Mouse (Mus musculus): ENCODE results near the gene Glra4. TPM values are rescaled to one million over a fixed set of nuclear protein-coding genes. Genes with fewer than 3 reads are reported as not detected.
"Not testable (repeated sequence)": the region's sequence is repeated elsewhere in the genome, so short reads cannot be mapped to it uniquely, and the experiment has no call there.

Glra4 gene
- polyA plus RNA-seq, 1 experiment from 2014 or later: not detected

- H3K4me1 ChIP-seq (replicated peaks); H3K36me3 ChIP-seq; H3K27me3 ChIP-seq; H3K4me2 ChIP-seq; DNase-seq; H3K4me3 ChIP-seq (replicated peaks); H3K27ac ChIP-seq; H3K9me3 ChIP-seq (replicated peaks); ATAC-seq (ENCODE audit: low read depth); H3K9ac ChIP-seq: not testable (repeated sequence)
- WGBS (ENCODE audit: insufficient replicate concordance): 56% methylated on average over 3 of the region's 3 CpGs
Measured at GRCm38 (mm10) chrX:136714742-136715474, 65.0 kb downstream of the Glra4 start.

DNA sequence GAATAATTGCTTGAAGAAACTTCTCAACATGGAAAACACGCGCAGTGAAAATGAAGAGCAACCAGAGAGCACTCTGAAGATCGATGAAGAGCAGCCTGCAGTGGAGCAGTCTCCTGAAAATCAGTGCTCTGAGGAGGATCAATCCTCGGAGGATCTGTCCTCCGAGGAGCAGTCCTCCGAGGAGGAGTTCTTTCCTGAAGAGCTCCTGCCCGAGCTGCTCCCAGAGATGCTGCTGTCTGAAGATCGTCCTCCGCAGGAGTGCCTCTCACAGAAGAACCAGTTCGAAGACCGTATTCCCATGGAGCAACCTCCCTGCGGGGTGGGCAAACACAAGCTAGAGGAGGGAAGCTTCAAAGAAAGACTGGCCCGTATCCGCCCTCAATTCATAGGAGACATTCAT is 71.2 kb downstream of the Glra4 start:
- peak overlapping the region; percentile 58 for H3K4me2 ChIP-seq
- ATAC-seq (ENCODE audit: low read depth): no peak
- no peak overlapping the region for H3K27ac ChIP-seq
- no peaks in the 10 kb centered on the region for H3K9me3 ChIP-seq (replicated peaks)
- 28% methylated on average over 14 of the region's 14 CpGs for WGBS (ENCODE audit: insufficient replicate concordance)
- H3K36me3 ChIP-seq: no peaks in the 10 kb centered on the region
- 0 out of 2 replicates have a peak, but pooled peaks cover 8% of the 10 kb centered on the region for H3K27me3 ChIP-seq
- no peak overlapping the region for H3K9ac ChIP-seq
- H3K4me1 ChIP-seq (replicated peaks): no peaks in the 10 kb centered on the region
- H3K4me3 ChIP-seq (replicated peaks): peak overlapping the region; percentile 52
- DNase-seq: no peak

- WGBS (ENCODE audit: insufficient replicate concordance): 10% methylated on average over 18 of the region's 18 CpGs
- peak overlapping the region; percentile 22; the same call in 1 of the 2 replicates for H3K9ac ChIP-seq
- H3K4me3 ChIP-seq (replicated peaks): peak overlapping the region; percentile 52
- no peaks in the 10 kb centered on the region for H3K9me3 ChIP-seq (replicated peaks)
- ATAC-seq (ENCODE audit: low read depth): 0 out of 2 replicates have a peak, but pooled peaks have one; percentile 29
- 0 out of 2 replicates have a peak, but pooled peaks cover 8% of the 10 kb centered on the region for H3K27me3 ChIP-seq
- no peaks in the 10 kb centered on the region for H3K4me1 ChIP-seq (replicated peaks)
- no peaks in the 10 kb centered on the region for H3K36me3 ChIP-seq
- peak overlapping the region; percentile 58 for H3K4me2 ChIP-seq
- H3K27ac ChIP-seq: no peak overlapping the region
- DNase-seq: peak; percentile 0
Measured at GRCm38 (mm10) chrX:136708168-136708681, 71.7 kb downstream of the Glra4 start.

Other genes with a start within 250 kb of the Glra4 start
- gene Kir3dl2, start 236.1 kb downstream of the Glra4 start, polyA plus RNA-seq (2015; fragmentation: Nextera tagmentation; extraction: Ambion mirVana): not detected in 2 replicates
- gene Tceal3, start 189.3 kb downstream of the Glra4 start, polyA plus RNA-seq (2015; fragmentation: Nextera tagmentation; extraction: Ambion mirVana): 0.53 and 0.74 TPM in 2 replicates
- gene Tceal1, start 72.2 kb downstream of the Glra4 start, polyA plus RNA-seq (2015; fragmentation: Nextera tagmentation; extraction: Ambion mirVana): 1.1 and 1.3 TPM in 2 replicates
- gene Morf4l2, start 36.5 kb downstream of the Glra4 start, polyA plus RNA-seq (2015; fragmentation: Nextera tagmentation; extraction: Ambion mirVana): 227 and 272 TPM in 2 replicates
- 0.40 and 0.59 TPM in 2 replicates for gene Plp1, start 42.5 kb upstream of the Glra4 start, polyA plus RNA-seq (2015; fragmentation: Nextera tagmentation; extraction: Ambion mirVana)
- gene Rab9b, start 88.6 kb upstream of the Glra4 start, polyA plus RNA-seq (2015; fragmentation: Nextera tagmentation; extraction: Ambion mirVana): not detected in 2 replicates
- not detected in 2 replicates for gene H2bfm, start 147.2 kb upstream of the Glra4 start, polyA plus RNA-seq (2015; fragmentation: Nextera tagmentation; extraction: Ambion mirVana)
- 6.3 and 10.6 TPM in 2 replicates for gene Tmsb15b2, start 195.4 kb upstream of the Glra4 start, polyA plus RNA-seq (2015; fragmentation: Nextera tagmentation; extraction: Ambion mirVana)
- gene Tmsb15l, start 196.7 kb upstream of the Glra4 start, polyA plus RNA-seq (2015; fragmentation: Nextera tagmentation; extraction: Ambion mirVana): 0.43 TPM in 1 of 2 replicates, not detected in the other
- 3.7 and 4.5 TPM in 2 replicates for gene Tmsb15b1, start 196.7 kb upstream of the Glra4 start, polyA plus RNA-seq (2015; fragmentation: Nextera tagmentation; extraction: Ambion mirVana)
- gene Zcchc18, start 213.0 kb upstream of the Glra4 start, polyA plus RNA-seq (2015; fragmentation: Nextera tagmentation; extraction: Ambion mirVana): 0.42 and 0.44 TPM in 2 replicates

Measured in liver, embryonic 13.5 days (tissue).